Mouse (Mus musculus) spleen, adult 2 months (tissue): ENCODE data around the gene Sh3bp5. TPM values are rescaled to one million over a fixed set of nuclear protein-coding genes. Genes with fewer than 3 reads are reported as not detected.

ENCODE experiments used
- DNase-seq, 2 experiments: peaks; one replicate each; pipeline versions ENCODE4 v3.0.0 to v3.0.0-alpha.2; 2012 to 2021; ENCODE audit warnings: low spot score in 2 of 2, low read depth in 1 of 2
- H3K27ac ChIP-seq: fragments of 200-500 bp; 2 replicates; pipeline ENCODE4 v1.5.1; 2012; ENCODE audit warnings: low read length, inconsistent platforms; ENCODE audit not compliant: insufficient read depth
- H3K27me3 ChIP-seq: fragments of 200-500 bp; 2 replicates; pipeline ENCODE4 v1.6.1; 2012; ENCODE audit warnings: mild to moderate bottlenecking, moderate library complexity, low read length, inconsistent platforms; ENCODE audit not compliant: control insufficient read depth, insufficient read depth
- H3K36me3 ChIP-seq: fragments of 200-500 bp; 2 replicates; pipeline ENCODE4 v1.6.1; 2012; ENCODE audit warnings: mild to moderate bottlenecking, low read length, inconsistent platforms; ENCODE audit not compliant: control insufficient read depth, insufficient read depth
- H3K4me1 ChIP-seq: fragments of 200-500 bp; 2 replicates; pipeline ENCODE4 v1.6.1; 2011; ENCODE audit warnings: inconsistent platforms; ENCODE audit not compliant: control insufficient read depth, insufficient read depth, insufficient read length
- H3K4me3 ChIP-seq: fragments of 200-500 bp; 2 replicates; pipeline ENCODE4 v1.5.1; 2011; ENCODE audit warnings: mild to moderate bottlenecking, inconsistent platforms; ENCODE audit not compliant: insufficient read depth, insufficient read length; ENCODE audit errors: extremely low read depth
- CTCF ChIP-seq: fragments of 200-500 bp; IDR thresholded peaks from 2 replicates; pipeline ENCODE4 v1.5.1; 2011; ENCODE audit warnings: mild to moderate bottlenecking, inconsistent platforms; ENCODE audit not compliant: insufficient read depth, insufficient read length, insufficient replicate concordance; ENCODE audit errors: extremely low read depth
- POLR2A ChIP-seq: fragments of 200-500 bp; IDR thresholded peaks from 2 replicates; pipeline ENCODE4 v1.6.1; 2011; ENCODE audit warnings: low read depth, low read length, inconsistent platforms
- WGBS: fragments of 180-500 bp; shearing (Covaris S2); methylation state at CpG from one replicate; pipeline ENCODE4 v1.1.7; 2018; 5-methylcytosine and 5-hydroxymethylcytosine counted together
- polyA plus RNA-seq: library from polyadenylated mRNA; depleted of rRNA; stranded (reverse); fragments of >200 nt; gene quantifications from 2 replicates; pipeline ENCODE4 v1.2.3, GENCODE M21; 2012

Sh3bp5 gene
- polyA plus RNA-seq, 1 experiment = 36.0 TPM

- DNase-seq = no peak
- WGBS = 80% methylated on average over 9 of the region's 9 CpGs
- Histone ChIP-seq H3K27me3 (no peaks in the 10 kb centered on the region), H3K4me3 (no peak overlapping the region), H3K27ac (peak overlapping the region; percentile 32), H3K4me1 (peaks cover 31% of the 10 kb centered on the region; the same call in 1 of the 2 replicates), H3K36me3 (peaks cover 18% of the 10 kb centered on the region)
- TF ChIP-seq POLR2A = no peak
- TF ChIP-seq CTCF = no peak
Observed at GRCm38 (mm10) chr14:31397791-31398595, 37.9 kb downstream of the Sh3bp5 start.

GRCm38 (mm10) chr14:31397353-31397752 is 38.5 kb downstream of the Sh3bp5 start:
- 86% methylated on average over 12 of the region's 12 CpGs for WGBS
- Histone ChIP-seq H3K36me3 (peaks cover 17% of the 10 kb centered on the region), H3K27me3 (no peaks in the 10 kb centered on the region), H3K4me1 (peaks cover 29% of the 10 kb centered on the region; the same call in 1 of the 2 replicates), H3K4me3 (no peak overlapping the region), H3K27ac (no peak overlapping the region; the same call in 1 of the 2 replicates)
- no peak for DNase-seq
- no peak for TF ChIP-seq POLR2A
- no peak for TF ChIP-seq CTCF

- Histone ChIP-seq H3K4me3 (no peak overlapping the region), H3K36me3 (peaks cover 17% of the 10 kb centered on the region), H3K27ac (no peak overlapping the region), H3K4me1 (peaks cover 20% of the 10 kb centered on the region; the same call in 1 of the 2 replicates), H3K27me3 (no peaks in the 10 kb centered on the region)
- no peak for TF ChIP-seq POLR2A
- no peak for TF ChIP-seq CTCF
- WGBS = 96% methylated on average over 2 of the region's 2 CpGs
- DNase-seq = no peak
Observed at GRCm38 (mm10) chr14:31396428-31396827, 39.5 kb downstream of the Sh3bp5 start.

GRCm38 (mm10) chr14:31395629-31396199 is 40.2 kb downstream of the Sh3bp5 start:
- Histone ChIP-seq H3K27me3 (no peaks in the 10 kb centered on the region), H3K4me3 (no peak overlapping the region), H3K4me1 (peaks cover 13% of the 10 kb centered on the region; the same call in 1 of the 2 replicates), H3K36me3 (peaks cover 14% of the 10 kb centered on the region), H3K27ac (no peak overlapping the region)
- TF ChIP-seq CTCF = no peak
- no peak for TF ChIP-seq POLR2A
- 89% methylated on average over 7 of the region's 7 CpGs for WGBS
- no peak for DNase-seq

GRCm38 (mm10) chr14:31394822-31395532 is 40.9 kb downstream of the Sh3bp5 start:
- Histone ChIP-seq H3K4me3 (no peak overlapping the region), H3K4me1 (peaks cover 9% of the 10 kb centered on the region; the same call in 1 of the 2 replicates), H3K27me3 (no peaks in the 10 kb centered on the region), H3K36me3 (peaks cover 12% of the 10 kb centered on the region), H3K27ac (no peak overlapping the region)
- WGBS = 96% methylated on average over 9 of the region's 9 CpGs
- TF ChIP-seq CTCF = no peak
- TF ChIP-seq POLR2A = no peak
- no peak for DNase-seq

GRCm38 (mm10) chr14:31393936-31394630 is 41.8 kb downstream of the Sh3bp5 start:
- Histone ChIP-seq H3K4me3 (no peak overlapping the region), H3K36me3 (peaks cover 9% of the 10 kb centered on the region), H3K4me1 (peaks cover 9% of the 10 kb centered on the region; the same call in 1 of the 2 replicates), H3K27ac (no peak overlapping the region), H3K27me3 (no peaks in the 10 kb centered on the region)
- DNase-seq = no peak
- TF ChIP-seq POLR2A (no peak), CTCF (no peak)
- 90% methylated on average over 7 of the region's 7 CpGs for WGBS
